Mouse (Mus musculus) myocyte (in vitro differentiated cells): ENCODE data around the gene Cfap61. TPM values are rescaled to one million over a fixed set of nuclear protein-coding genes. Genes with fewer than 3 reads are reported as not detected.

Experiments used
- H3K27me3 ChIP-seq: one replicate; pipeline ENCODE4 v1.6.1; 2011; ENCODE audit not compliant: control insufficient read depth, insufficient read depth, insufficient read length
- H3K36me3 ChIP-seq: one replicate; pipeline ENCODE4 v1.6.1; 2011; ENCODE audit not compliant: control insufficient read depth, insufficient read depth
- H3K4me2 ChIP-seq: one replicate; pipeline ENCODE4 v1.6.1; 2011; ENCODE audit warnings: low read depth, control low read depth
- H3K4me3 ChIP-seq: one replicate; pipeline ENCODE4 v1.5.1; 2011; ENCODE audit warnings: mild to moderate bottlenecking, control low read depth, moderate library complexity
- H3K79me2 ChIP-seq: one replicate; pipeline ENCODE4 v1.6.1; 2011; ENCODE audit not compliant: control insufficient read depth, insufficient read depth
- H3ac ChIP-seq: one replicate; pipeline ENCODE4 v1.6.1; 2011; ENCODE audit not compliant: control insufficient read depth, insufficient read length
- CEBPB ChIP-seq: IDR thresholded peaks from 2 replicates; pipeline ENCODE4 v1.6.1; 2011; ENCODE audit warnings: mild to moderate bottlenecking, moderate library complexity; ENCODE audit not compliant: poor library complexity, insufficient read depth, severe bottlenecking
- E2F4 ChIP-seq: IDR thresholded peaks from one replicate; pipeline ENCODE4 v1.6.1; 2011; ENCODE audit warnings: mild to moderate bottlenecking, control low read depth, moderate library complexity; ENCODE audit not compliant: insufficient read depth
- MAX ChIP-seq: IDR thresholded peaks from one replicate; pipeline ENCODE4 v1.6.1; 2011; ENCODE audit warnings: low read depth, mild to moderate bottlenecking, control low read depth
- MYOD1 ChIP-seq, 3 experiments: IDR thresholded peaks; one replicate each; pipeline ENCODE4 v1.6.1; 2011; ENCODE audit warnings: control low read depth in 2 of 3, low read depth in 2 of 3, mild to moderate bottlenecking in 2 of 3, moderate library complexity in 1 of 3; ENCODE audit not compliant: insufficient read length in 2 of 3, control insufficient read depth in 1 of 3
- MYOG ChIP-seq, 3 experiments: IDR thresholded peaks; one replicate each; pipeline ENCODE4 v1.6.1; 2011; ENCODE audit warnings: control low read depth in 2 of 3, low read depth in 2 of 3, mild to moderate bottlenecking in 2 of 3; ENCODE audit not compliant: insufficient read length in 2 of 3, control insufficient read depth in 1 of 3, insufficient read depth in 1 of 3
- POLR2A ChIP-seq: IDR thresholded peaks from one replicate; pipeline ENCODE4 v1.6.1; 2011; ENCODE audit warnings: low read depth, mild to moderate bottlenecking, control low read depth, moderate library complexity; ENCODE audit not compliant: insufficient read length
- POLR2AphosphoS2 ChIP-seq: IDR thresholded peaks from one replicate; pipeline ENCODE4 v1.6.1; 2011; ENCODE audit warnings: low read depth, control low read depth; ENCODE audit not compliant: insufficient read length
- REST ChIP-seq: IDR thresholded peaks from one replicate; pipeline ENCODE4 v1.6.1; 2011; ENCODE audit warnings: mild to moderate bottlenecking, control low read depth, moderate library complexity; ENCODE audit not compliant: insufficient read depth, insufficient read length
- SRF ChIP-seq: IDR thresholded peaks from one replicate; pipeline ENCODE4 v1.6.1; 2011; ENCODE audit warnings: low read depth; ENCODE audit not compliant: control insufficient read depth, insufficient read length
- TCF12 ChIP-seq: IDR thresholded peaks from one replicate; pipeline ENCODE4 v1.6.1; 2011; ENCODE audit warnings: mild to moderate bottlenecking, control low read depth; ENCODE audit not compliant: poor library complexity, insufficient read depth, severe bottlenecking
- TCF3 ChIP-seq: IDR thresholded peaks from one replicate; pipeline ENCODE4 v1.6.1; 2011; ENCODE audit warnings: low read depth, control low read depth; ENCODE audit not compliant: insufficient read length
- USF1 ChIP-seq: IDR thresholded peaks from one replicate; pipeline ENCODE4 v1.6.1; 2011; ENCODE audit warnings: low read depth, mild to moderate bottlenecking, control low read depth, moderate library complexity
- polyA plus RNA-seq: library from polyadenylated mRNA; unstranded; fragments of >200 nt; fragmentation: generic; extraction: Trizol; gene quantifications from one replicate; pipeline ENCODE4 v1.2.1, GENCODE M21; 2012; ENCODE audit warnings: missing spikeins

The Cfap61 gene
- polyA plus RNA-seq, 1 experiment: 0.06 TPM

DNA sequence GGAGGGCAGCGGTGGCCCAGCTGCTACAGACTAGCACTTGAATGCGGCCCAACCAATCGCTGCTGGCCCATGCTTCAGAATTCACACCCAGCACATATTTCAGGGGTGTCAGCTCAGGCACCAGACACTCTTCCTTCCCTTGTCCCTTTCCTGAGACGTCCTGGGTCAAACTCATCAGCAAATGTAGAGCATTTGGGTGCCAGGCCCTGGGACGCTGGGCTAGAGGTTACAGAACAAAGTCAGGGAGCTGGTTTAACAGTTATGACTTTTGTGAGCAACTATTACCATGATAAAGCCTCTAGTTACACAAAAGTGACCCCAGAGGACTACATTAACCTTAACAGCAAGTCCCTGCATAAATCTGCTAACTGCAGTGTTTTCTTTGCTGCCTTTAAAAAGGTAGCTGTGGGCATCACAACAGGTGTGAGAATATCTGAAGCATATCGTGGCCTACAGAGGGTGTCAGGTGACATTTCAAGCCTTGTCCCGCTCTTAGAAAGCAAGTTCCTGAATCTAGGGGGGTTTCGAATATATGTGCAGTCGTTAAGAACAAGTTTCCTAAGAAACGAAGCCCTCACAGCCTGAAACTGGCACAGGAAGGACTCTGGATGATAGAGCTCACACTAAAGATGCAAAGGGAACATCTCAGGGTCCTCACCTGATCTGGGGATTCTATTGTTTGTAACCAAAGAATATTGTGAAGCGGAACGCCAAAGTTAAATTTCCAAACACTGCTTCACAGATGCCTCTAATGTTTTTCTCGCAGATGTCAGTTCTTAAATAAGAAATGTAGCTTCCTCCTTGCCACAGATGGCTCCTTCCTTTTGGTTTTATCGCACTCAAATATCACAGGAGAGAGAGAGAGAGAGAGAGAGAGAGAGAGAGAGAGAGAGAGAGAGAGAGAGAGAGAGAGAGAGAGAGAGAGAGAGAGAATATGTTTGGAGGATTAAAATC is 281.8 kb downstream of the Cfap61 start:
- peaks cover 25% of the 10 kb centered on the region for H3K27me3 ChIP-seq
- H3K36me3 ChIP-seq: no peaks in the 10 kb centered on the region
- H3K4me2 ChIP-seq: no peak overlapping the region
- H3ac ChIP-seq: no peak overlapping the region
- H3K4me3 ChIP-seq: no peak overlapping the region
- no peak for TF ChIP-seq MYOD1 (IDR thresholded peaks at IDR 0.05; ENCODE audit: control insufficient read depth in 1 of 3, insufficient read length in 2 of 3, low read depth in 2 of 3)
- no peak for TF ChIP-seq REST
- TF ChIP-seq POLR2AphosphoS2: no peak
- H3K79me2 ChIP-seq: no peaks in the 10 kb centered on the region

DNA sequence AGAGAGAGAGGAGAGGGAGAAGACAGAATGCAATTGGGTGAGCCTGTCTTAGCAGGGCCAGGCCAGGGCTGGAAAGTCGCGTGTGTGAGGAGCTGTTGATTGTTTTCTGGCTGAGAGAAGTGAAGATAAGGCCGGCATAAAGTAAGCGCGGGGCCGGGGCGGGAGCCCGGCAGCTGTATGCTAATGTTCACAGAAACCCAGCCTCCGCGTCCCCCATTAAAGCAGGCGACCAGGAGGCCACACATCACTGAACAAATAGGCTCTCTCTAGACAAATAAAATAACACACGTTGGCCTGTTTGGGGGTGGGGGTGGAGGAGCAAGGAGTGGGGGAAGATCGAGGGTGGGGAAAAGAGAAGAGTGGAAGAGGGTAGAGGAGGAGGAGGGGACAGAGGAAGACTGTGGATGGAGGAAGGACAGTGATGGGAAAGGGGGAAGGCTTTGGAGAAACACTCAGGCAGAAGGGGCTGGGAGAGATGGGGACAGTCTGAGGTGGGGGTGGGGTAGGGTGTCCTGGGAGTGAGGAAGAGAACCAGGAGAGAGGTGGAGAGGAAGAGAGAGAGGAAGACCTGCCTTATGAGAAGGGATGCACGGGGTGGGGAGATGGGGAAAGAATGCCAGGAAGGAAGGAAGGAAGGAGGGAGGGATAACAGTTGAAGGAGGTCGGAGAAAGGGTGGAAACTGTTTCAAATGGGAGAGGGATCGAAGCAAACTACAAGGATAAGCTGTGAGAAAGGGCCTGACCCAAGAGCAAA is 282.8 kb downstream of the Cfap61 start:
- no peak for TF ChIP-seq E2F4
- no peak for TF ChIP-seq TCF3
- TF ChIP-seq POLR2A: no peak
- TF ChIP-seq USF1: no peak
- TF ChIP-seq POLR2AphosphoS2: no peak
- no peak for TF ChIP-seq SRF
- TF ChIP-seq CEBPB: no peak
- no peak for TF ChIP-seq REST
- no peak for TF ChIP-seq TCF12
- no peak for TF ChIP-seq MAX
- TF ChIP-seq MYOD1 (IDR thresholded peaks at IDR 0.05; ENCODE audit: control insufficient read depth in 1 of 3, insufficient read length in 2 of 3, low read depth in 2 of 3): no peak
- no peak for TF ChIP-seq MYOG (IDR thresholded peaks at IDR 0.05; ENCODE audit: control insufficient read depth in 1 of 3, insufficient read depth in 1 of 3, insufficient read length in 2 of 3, low read depth in 2 of 3)
- Histone ChIP-seq H3ac (no peak overlapping the region), H3K79me2 (no peaks in the 10 kb centered on the region), H3K27me3 (peaks cover 36% of the 10 kb centered on the region), H3K4me2 (no peak overlapping the region), H3K36me3 (no peaks in the 10 kb centered on the region), H3K4me3 (no peak overlapping the region)

DNA sequence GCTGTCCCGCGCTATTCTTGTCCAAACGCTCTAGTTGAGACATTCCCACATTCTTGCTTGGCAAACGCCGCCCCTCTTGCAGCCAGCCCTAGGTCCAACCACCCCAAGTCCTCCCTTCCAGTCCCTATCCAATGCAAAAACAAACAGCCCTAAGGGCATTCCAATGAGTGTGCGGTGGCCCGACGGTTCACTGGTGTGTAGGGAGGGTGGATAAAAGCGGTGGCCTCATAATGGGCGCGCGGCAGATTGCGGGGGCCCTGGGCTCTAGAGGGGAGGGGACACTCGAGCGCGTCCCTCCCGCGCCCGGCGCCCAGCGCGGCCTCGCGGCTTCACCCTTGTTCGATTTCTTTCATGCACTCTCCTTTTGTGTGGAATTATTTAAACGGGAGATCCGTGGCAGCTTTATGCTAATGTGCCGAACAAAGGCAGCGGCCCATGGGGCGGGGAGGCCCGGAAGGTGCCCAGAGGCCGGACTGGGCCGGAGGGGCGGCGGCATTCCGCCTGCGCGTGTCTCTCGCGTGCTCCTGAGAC is 283.6 kb downstream of the Cfap61 start:
- H3K79me2 ChIP-seq: no peaks in the 10 kb centered on the region
- no peak overlapping the region for H3K4me3 ChIP-seq
- TF ChIP-seq TCF3 (no peak), TCF12 (no peak), POLR2A (no peak), MYOD1 (IDR thresholded peaks at IDR 0.05; ENCODE audit: control insufficient read depth in 1 of 3, insufficient read length in 2 of 3, low read depth in 2 of 3) (no peak), MYOG (IDR thresholded peaks at IDR 0.05; ENCODE audit: control insufficient read depth in 1 of 3, insufficient read depth in 1 of 3, insufficient read length in 2 of 3, low read depth in 2 of 3) (no peak), CEBPB (no peak), E2F4 (no peak)
- no peak overlapping the region for H3K4me2 ChIP-seq
- H3K36me3 ChIP-seq: no peaks in the 10 kb centered on the region
- no peak overlapping the region for H3ac ChIP-seq
- H3K27me3 ChIP-seq: peaks cover 44% of the 10 kb centered on the region

DNA sequence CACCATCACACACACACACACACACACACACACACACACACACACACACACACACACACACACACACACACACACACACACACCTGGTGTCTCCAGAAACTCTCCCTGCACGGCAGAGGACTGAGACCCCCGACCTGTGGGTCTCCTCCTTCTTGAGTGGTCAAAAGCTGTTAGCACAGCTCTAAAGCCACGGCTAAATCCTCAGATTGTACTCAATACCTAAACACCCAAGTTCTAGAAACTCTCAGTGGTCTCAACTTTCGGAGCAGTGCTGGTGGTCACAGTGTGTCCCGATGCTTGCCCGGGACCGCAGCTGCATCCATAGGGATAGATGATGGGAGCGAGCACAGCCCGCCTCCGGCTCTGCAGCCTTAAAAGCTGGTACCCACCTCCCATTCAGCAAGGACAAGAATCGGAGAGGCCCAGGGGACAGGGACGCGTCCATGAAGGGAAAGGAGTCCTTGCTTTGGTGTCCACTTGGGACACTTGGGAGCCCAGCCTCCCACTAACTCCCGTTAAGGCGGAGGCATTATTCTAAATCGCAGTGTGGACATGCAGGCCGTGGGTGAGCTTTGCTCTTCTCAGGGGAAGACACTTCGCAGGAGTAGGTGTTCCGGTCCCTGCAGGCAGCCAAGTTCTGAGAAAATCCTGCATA is 284.4 kb downstream of the Cfap61 start:
- Histone ChIP-seq H3K4me2 (no peak overlapping the region), H3K36me3 (no peaks in the 10 kb centered on the region), H3K4me3 (no peak overlapping the region), H3K27me3 (peaks cover 52% of the 10 kb centered on the region), H3ac (no peak overlapping the region), H3K79me2 (no peaks in the 10 kb centered on the region)
- TF ChIP-seq MYOD1 (IDR thresholded peaks at IDR 0.05; ENCODE audit: control insufficient read depth in 1 of 3, insufficient read length in 2 of 3, low read depth in 2 of 3): no peak
- no peak for TF ChIP-seq USF1
- no peak for TF ChIP-seq TCF3
- no peak for TF ChIP-seq MYOG (IDR thresholded peaks at IDR 0.05; ENCODE audit: control insufficient read depth in 1 of 3, insufficient read depth in 1 of 3, insufficient read length in 2 of 3, low read depth in 2 of 3)
- no peak for TF ChIP-seq E2F4
- TF ChIP-seq MAX: no peak
- TF ChIP-seq POLR2A: no peak
- no peak for TF ChIP-seq TCF12
- TF ChIP-seq REST: no peak
- TF ChIP-seq POLR2AphosphoS2: no peak
- TF ChIP-seq CEBPB: no peak
- no peak for TF ChIP-seq SRF
